Mouse (Mus musculus) embryo, embryonic 10.5 days (tissue): ENCODE data around the gene Osgep.
"Not testable (repeated sequence)": the region's sequence is repeated elsewhere in the genome, so short reads cannot be mapped to it uniquely, and the experiment has no call there.

ENCODE experiments used
- DNase-seq: peaks from one replicate; pipeline ENCODE4 v3.0.0-alpha.2; 2015; ENCODE audit warnings: low spot score

Osgep gene

DNA sequence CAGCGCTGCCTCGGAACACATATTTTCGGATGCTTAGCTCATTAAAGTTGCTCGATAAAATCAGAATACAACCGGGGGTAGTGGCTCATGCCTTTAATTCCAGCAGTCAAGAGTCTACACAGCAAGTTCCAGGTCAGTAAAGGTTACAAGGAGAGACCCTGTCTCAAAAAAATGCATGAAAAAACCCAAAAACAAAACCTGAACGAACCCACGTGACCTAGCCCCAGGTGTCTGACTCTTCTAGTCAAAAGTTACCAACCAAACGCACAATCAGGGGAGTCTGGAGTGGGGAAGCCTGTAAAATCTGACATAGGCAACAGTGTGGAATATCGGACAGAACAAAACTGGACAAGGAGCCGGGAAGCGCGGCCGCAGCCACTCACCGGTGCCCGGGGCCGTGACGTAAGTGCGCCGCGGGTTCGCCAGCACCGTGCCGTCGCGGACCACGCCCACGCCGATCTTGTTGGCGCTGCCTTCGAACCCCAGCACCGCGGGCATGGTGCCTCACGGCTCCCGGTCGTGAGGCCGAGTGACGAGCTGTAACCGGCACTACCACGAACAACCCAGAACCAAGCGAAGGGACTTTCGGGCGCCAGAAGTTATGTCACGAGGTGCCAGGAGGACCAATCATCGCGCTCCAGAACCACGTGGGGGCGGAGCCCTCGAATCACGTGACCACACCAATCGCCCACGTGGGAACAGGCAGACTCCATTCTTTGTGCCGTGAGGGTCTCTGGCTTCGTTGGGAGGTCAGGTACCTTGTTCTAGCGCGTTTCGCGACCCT lies at the start of gene Osgep, which contains the start of gene Apex1:
Gene Osgep (minus strand): TSS at position 613 of the 784 bp plus-strand sequence.
Gene Apex1 (plus strand): TSS at position 688 of the 784 bp plus-strand sequence.
- DNase-seq, result peak; percentile 99

DNA sequence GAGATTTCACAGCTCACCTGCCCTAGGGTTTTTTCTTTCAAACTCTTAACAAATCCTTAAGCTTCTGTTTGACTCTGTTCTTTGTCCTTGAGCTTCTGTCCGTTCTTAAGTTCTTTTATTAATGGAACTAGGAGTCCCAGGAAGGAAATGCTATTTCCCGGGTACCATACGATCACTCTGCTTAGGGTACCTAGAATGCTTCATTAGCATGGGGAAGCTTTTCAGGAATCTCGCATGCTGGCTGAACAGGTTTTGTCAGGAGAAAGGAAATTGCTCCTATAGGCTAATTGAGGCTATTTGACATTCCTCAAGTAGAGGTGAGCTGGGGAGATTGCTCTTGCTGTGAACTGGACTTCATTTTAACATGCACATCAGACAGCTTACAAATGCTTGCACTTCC lies 49.0 kb upstream of the Osgep start:
- peak; percentile 18 for DNase-seq

DNA sequence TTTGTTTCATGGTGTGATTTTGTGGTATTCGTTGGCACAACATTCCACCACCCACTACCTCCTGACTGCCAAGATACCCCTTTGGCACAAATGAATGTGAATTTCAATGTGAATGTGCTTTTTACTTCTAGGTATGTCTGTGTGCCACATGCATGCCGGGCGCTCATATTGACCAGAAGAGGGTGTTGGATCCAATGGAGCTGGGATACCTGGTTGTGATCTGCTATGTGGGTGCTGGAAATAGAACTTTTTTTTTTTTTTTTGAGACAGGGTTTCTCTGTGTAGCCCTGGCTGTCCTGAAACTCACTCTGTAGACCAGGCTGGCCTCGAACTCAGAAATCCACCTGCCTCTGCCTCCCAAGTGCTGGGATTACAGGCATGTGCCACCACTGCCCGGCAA lies 48.4 kb upstream of the Osgep start:
- DNase-seq, result not testable (repeated sequence)

GRCm38 (mm10) chr14:50970822-50971221 lies 46.1 kb upstream of the Osgep start:
- DNase-seq, result no peak

GRCm38 (mm10) chr14:50969558-50970544 lies 45.2 kb upstream of the Osgep start:
- peak; percentile 42 for DNase-seq

DNA sequence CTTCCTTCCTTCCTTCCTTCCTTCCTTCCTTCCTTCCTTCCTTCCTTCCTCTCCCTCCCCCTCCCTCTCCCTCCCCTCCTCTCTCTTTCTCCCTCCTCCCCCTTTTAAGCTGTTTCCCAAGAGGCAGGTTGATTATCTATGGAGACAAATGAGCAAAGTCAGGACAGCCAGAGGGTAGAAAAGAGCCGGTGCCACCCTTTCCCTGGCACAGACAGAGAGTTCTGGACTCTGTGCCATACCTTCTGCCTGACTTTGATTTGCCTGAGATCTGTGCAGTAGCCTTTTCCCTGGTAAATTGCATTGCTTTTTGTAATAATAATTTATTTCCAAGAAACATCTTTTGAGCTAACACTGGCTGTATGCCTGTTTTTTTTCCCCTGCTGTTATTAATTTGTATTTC lies 44.3 kb upstream of the Osgep start:
- no peak for DNase-seq

DNA sequence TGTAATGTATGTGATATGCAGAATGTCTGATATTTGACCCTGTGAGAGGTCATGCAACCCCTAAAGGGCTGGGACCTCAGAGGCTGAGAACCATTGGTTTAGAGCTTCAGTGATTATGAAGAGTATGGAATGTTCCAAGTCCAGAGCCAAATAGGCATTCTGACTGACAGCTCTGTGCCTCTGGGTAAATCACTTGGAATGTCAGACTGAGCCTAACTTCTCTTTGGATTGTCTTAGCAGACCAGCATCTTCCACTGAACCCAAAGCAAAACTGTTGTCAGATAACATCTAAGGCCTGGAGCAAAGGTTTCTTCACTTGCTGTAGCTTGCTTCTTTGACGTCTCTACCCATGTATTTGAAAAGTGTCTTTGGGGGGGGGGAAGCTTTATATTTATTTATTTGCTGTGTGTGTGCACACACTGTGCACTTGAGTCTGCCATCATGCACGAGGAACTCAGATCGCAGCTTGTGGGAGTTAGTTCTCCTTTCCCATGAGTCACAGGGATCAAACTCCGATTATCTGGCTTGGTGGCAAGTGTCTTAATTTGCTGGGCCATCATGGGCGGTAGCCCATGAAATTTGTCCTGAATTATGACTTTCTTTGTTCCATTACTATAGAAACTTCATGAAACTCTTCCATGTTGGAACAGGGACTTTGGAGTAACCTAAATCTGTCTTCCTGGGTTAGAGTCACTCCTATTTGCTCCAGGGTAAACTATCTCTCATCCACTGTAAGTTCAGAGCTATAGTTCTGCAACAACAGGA lies 43.7 kb upstream of the Osgep start:
- DNase-seq, result no peak

DNA sequence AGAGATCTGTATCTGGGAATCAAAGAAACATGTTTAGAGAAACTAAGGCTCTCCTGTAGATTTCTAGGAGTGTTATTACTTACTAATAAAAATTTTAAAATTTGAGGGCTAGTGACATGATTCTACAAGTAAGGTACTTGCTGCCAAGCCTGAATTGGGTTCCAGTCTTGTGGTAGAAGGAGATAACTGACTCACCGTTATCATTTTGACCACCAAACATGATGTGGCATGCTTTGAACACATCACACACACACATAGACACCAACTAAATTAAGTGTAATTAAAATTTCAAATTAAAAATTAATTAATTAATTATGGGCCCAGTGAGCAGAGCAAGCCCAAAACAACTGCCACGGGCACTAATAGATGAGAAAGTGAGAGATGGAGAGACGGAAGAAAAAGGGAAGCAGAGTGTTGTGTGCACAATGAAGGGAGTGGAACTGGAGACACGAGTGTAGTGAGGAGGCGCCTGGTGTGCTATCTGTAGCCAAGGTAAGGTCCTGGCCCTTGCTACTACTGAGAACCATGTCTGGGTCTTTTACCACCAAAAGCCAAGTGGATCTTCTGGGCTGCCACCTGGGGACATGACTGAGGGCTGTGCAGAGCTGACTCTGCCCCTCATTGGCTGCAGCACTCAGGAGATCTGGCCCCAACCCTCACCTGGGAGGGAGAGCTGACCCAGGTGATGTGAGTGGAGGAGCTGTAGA lies 33.7 kb upstream of the Osgep start:
- not testable (repeated sequence) for DNase-seq

GRCm38 (mm10) chr14:50957146-50957545 lies 32.5 kb upstream of the Osgep start:
- not testable (repeated sequence) for DNase-seq

DNA sequence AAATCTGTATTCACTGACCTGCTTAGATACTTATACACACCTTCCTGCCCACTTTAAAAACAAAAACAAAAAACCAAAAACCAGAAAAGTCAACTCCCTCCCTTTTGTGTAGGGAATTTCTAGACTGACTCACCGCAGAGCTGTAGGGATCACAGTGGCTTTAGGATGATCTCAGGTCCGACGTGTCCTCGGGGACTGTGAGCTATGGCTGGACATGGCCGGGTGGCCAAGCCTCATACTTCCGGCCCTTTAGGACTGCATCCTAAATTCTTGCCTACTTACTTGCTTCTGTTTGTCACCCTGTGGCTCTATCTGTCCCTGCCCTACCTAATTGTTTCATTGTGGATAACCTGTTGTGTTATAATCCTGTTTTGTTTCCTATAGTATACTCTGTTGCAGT lies 32.0 kb upstream of the Osgep start:
- DNase-seq, result not testable (repeated sequence)

DNA sequence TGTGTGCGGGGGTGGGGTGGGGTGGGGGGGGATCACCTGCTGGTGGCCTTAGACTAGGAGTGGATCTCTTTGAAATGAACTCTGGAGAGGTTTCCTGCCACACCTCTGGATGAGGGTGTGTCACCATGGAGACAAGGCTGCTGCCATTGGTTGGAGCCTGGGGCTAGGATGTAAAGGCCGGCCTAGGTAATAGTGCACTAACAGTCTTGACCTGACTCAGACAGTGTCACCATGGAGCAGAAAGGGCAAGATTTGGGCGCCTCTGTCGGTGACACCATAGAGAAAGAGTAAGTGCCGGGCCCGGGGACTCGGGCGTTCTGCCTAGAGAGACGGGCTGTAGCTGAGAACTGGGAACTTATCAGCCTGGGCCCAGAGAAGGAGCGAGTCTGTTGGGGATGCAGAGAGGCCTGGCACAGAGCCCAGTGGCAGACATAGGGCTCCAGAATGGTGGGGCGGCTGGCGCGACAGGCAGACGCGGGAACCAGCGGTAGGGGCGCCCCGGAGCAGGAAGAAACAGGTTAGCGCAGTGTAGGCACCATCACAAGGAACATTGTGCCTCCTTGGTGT lies 31.3 kb upstream of the Osgep start, which contains the start of gene Pnp2:
Gene Pnp2 (plus strand): TSS at position 51 of the 567 bp plus-strand sequence.
- peak; percentile 44 for DNase-seq

DNA sequence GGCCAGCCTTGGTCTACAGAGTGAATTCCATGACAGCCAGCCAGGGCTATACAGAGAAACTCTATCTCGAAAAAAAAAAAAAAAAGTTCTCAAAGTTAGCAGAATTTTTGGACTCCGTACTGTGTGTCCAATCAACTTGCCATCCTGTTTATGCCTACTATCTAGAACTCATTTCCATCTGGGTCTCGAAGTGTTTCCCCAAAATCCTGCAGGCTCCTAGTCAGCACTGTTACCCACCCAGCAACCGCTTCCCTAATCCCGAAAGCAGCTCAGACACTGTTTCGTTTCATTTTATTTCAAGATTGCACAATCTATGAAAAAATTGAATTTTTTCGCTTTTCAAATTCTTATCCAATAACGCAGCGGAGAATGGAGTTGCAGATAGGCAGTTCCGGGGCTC lies 30.8 kb upstream of the Osgep start:
- DNase-seq, result no peak

GRCm38 (mm10) chr14:50945526-50945925 lies 20.8 kb upstream of the Osgep start:
- not testable (repeated sequence) for DNase-seq

GRCm38 (mm10) chr14:50945081-50945480 lies 20.4 kb upstream of the Osgep start:
- peak; percentile 29 for DNase-seq

DNA sequence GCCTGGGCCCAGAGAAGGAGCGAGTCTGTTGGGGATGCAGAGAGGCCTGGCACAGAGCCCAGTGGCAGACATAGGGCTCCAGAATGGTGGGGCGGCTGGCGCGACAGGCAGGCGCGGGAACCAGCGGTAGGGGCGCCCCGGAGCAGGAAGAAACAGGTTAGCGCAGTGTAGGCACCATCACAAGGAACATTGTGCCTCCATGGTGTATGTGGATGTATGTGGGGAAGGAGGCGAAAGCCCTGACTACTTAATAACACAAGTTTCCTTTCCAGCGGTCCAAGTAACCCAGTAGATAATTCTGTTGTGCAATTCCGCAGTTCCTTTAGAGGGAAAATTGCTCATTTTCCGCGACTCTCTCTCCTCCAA lies 20.0 kb upstream of the Osgep start:
- DNase-seq, result peak; percentile 63

- peak; percentile 97 for DNase-seq
Observed at GRCm38 (mm10) chr14:50943932-50944667, 19.4 kb upstream of the Osgep start, which contains the start of gene Gm49342. Gm49342 (plus strand) TSS chr14:50944517.

DNA sequence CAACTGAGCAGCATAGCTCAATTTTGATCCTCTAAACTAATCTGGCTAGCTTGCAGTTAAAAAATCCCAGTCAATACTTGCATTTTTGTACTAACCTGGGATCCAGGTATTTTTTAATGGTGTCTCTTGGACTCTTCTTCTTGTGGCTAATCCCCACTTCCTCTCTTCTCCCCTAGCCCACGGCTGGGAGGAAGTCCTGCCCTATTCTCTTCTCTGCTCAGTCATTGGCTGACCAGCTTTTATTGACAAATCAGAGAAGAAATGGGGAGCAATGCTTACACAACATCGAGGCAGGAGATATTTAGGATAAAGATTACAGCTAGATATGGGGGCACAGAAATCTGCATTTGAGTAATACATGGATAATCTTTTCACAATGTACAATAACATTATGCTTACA lies 14.2 kb upstream of the Osgep start:
- DNase-seq, result no peak

GRCm38 (mm10) chr14:50938119-50938908 lies 13.6 kb upstream of the Osgep start:
- no peak for DNase-seq

DNA sequence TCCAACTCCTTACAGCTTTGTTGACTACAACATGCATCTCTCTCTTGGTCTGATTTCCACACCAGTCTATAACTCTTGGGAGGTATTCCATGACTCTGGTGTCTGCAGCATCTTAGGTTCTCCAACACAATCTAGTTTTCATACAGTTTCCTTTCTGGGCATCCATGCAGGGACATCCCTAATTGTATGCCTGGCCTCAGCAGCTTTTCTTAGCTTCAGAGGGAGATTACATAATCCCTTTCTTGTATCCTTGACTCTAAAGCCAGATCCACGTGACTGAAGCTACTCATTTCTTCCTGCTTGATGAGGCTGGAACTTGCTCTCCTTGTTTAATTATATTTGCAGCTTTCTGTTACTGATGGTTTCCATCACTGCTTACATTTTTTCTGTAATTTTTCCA lies 12.0 kb upstream of the Osgep start:
- DNase-seq, result no peak
